Comparison of ENCODE assay signal across 13 mouse cellular contexts in the genomic region with DNA sequence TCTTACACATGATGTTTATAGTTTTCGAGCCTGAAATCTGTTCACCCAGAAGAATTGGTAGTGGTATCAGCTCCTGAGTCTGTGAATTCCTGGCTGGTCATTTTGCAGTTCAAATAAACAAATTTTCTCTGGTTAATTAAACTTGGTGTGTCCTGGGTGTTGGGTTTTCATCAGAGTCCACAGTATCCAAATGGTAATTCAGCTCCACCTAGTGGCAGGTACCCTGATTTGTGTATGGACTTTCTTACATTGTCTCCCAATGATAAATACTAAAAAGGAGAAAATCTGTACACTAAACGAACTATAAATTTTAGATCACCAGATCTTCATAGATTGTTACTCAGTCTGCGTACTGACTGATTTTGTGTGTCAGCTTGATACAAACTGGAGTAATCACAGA. TPM values are rescaled to one million over a fixed set of nuclear protein-coding genes. Genes with fewer than 3 reads are reported as not detected.
DNase-seq lines count a peak whose midpoint lies in the region; TF ChIP-seq lines count a peak whose summit lies in the region.
"Had no signal": no experiment of that assay in that cellular context is flagged by ENCODE, and none has a peak within 500 bp of the region (broad histone marks: within the 10 kb centered on the region; RNA-seq: fewer than 3 reads in every experiment).

No protein-coding gene starts in this region.

- TF ChIP-seq CTCF in MEL (IDR thresholded peaks at IDR 0.05 in 2 of 3, conservative IDR thresholded peaks at IDR 0.05 in 1 of 3; ENCODE audit: control insufficient read depth in 1 of 3, insufficient read depth in 1 of 3, low read depth in 2 of 3, low read length in 3 of 3, poor library complexity in 1 of 3, severe bottlenecking in 1 of 3), result peak in 2 of 3 experiments; percentile 14 to 39; a peak in 2 of 6 replicates

- H3K4me3 ChIP-seq in MEL (ENCODE audit: control insufficient read depth in 1 of 2, insufficient read depth in 1 of 2, low read depth in 2 of 2, low read length in 2 of 2), result no peak overlapping the region
- H3K4me3 ChIP-seq: embryonic facial prominence, embryonic 15.5 days; neural tube, embryonic 13.5 days had no signal

- no peak overlapping the region for H3K27ac ChIP-seq in MEL (ENCODE audit: control insufficient read depth, low read depth, low read length)
- H3K27ac ChIP-seq: embryonic facial prominence, embryonic 15.5 days; neural tube, embryonic 13.5 days had no signal

- intact Hi-C loops in left cerebral cortex, postnatal 25 days (cut with DNase I), result loop anchor here (10.0 kb wide), 1 partner anchor 479 kb away; no protein-coding TSS in a partner anchor

- no peak for TF ChIP-seq POLR2A in MEL (IDR thresholded peaks at IDR 0.05; ENCODE audit: control insufficient read depth in 1 of 2, insufficient read depth in 1 of 2, low read depth in 1 of 2, low read length in 2 of 2, poor library complexity in 1 of 2)

- H3K4me1 ChIP-seq in MEL (ENCODE audit: control insufficient read depth in 1 of 2, insufficient read depth in 2 of 2, low read length in 2 of 2), result no peaks in the 10 kb centered on the region
- H3K4me1 ChIP-seq: embryonic facial prominence, embryonic 15.5 days; neural tube, embryonic 13.5 days had no signal

- TF ChIP-seq EP300 in MEL (IDR thresholded peaks at IDR 0.05; ENCODE audit: low read depth in 1 of 2, low read length in 2 of 2), result no peak

- no peaks in the 10 kb centered on the region for H3K27me3 ChIP-seq in MEL (ENCODE audit: control insufficient read depth in 1 of 2, insufficient read depth in 2 of 2, low read length in 2 of 2)
- H3K27me3 ChIP-seq: embryonic facial prominence, embryonic 15.5 days; neural tube, embryonic 13.5 days had no signal

- peak; percentile 23 for TF ChIP-seq RAD21 in MEL (IDR thresholded peaks at IDR 0.05; ENCODE audit: low read depth, low read length)

- no peaks in the 10 kb centered on the region for H3K79me2 ChIP-seq in MEL (ENCODE audit: control insufficient read depth, insufficient read depth, low read length, poor library complexity)

- H3K36me3 ChIP-seq in MEL (ENCODE audit: control insufficient read depth in 1 of 2, insufficient read depth in 2 of 2, low read length in 2 of 2), result no peaks in the 10 kb centered on the region
- H3K36me3 ChIP-seq: embryonic facial prominence, embryonic 15.5 days; neural tube, embryonic 13.5 days had no signal

- peak; percentile 3 for DNase-seq in cerebellum, adult 9-10 months
- no peak for DNase-seq in cerebellum, postnatal 25 days
- DNase-seq in left cerebral cortex, adult 18-20 months (ENCODE audit: low spot score in 2 of 2), result peak; percentile 2 to 17
- DNase-seq in left cerebral cortex, postnatal 25 days (ENCODE audit: low spot score in 2 of 2), result no peak
- peak; percentile 17 for DNase-seq in MEL (ENCODE audit: low read depth, low spot score)
- peak; percentile 29 for DNase-seq in kidney, postnatal 10 days
- DNase-seq in gastrocnemius, postnatal 10 days, result no peak
- DNase-seq in right cerebral cortex, postnatal 14 days, result no peak

- no peaks in the 10 kb centered on the region for H3K9me3 ChIP-seq in MEL (replicated peaks; ENCODE audit: insufficient read depth, low read length)
- H3K9me3 ChIP-seq: embryonic facial prominence, embryonic 15.5 days; neural tube, embryonic 13.5 days had no signal

- no peak overlapping the region for H3K9ac ChIP-seq in MEL (ENCODE audit: control insufficient read depth, low read depth, low read length, poor library complexity, severe bottlenecking)
- H3K9ac ChIP-seq: embryonic facial prominence, embryonic 15.5 days; neural tube, embryonic 13.5 days had no signal

TF ChIP-seq in MEL, 35 proteins besides CTCF, POLR2A, EP300 and RAD21:
- no peak for TF ChIP-seq JUND (IDR thresholded peaks at IDR 0.05; ENCODE audit: low read depth, low read length)
- no peak for TF ChIP-seq MXI1 (IDR thresholded peaks at IDR 0.05; ENCODE audit: low read depth, low read length)
- TF ChIP-seq MYC (IDR thresholded peaks at IDR 0.05; ENCODE audit: low read depth, low read length), result no peak
- TF ChIP-seq USF1 (IDR thresholded peaks at IDR 0.05; ENCODE audit: low read depth, low read length), result no peak
- peak; percentile 46 for TF ChIP-seq SMC3 (IDR thresholded peaks at IDR 0.05; ENCODE audit: low read depth, low read length)
- no peak for TF ChIP-seq POLR2AphosphoS5 (IDR thresholded peaks at IDR 0.05; ENCODE audit: borderline replicate concordance, low read depth, low read length)

RNA-seq across cellular contexts. Expression of a gene that starts 3.4 kb away (rescaled TPM):
- not detected for total RNA-seq in left cerebral cortex, adult 18-20 months (2021)
- not detected for total RNA-seq in left cerebral cortex, postnatal 25 days (2021)
- not detected in 2 replicates for total RNA-seq in MEL (2012; rRNA removed)
- not detected for polyA plus RNA-seq in MEL (2012; ENCODE audit: insufficient read depth in 1 of 2, insufficient read length in 2 of 2, low read depth in 1 of 2, low replicate concordance in 2 of 2, missing spikeins in 1 of 2)
- not detected for total RNA-seq in gastrocnemius, postnatal 10 days (2021)
- total RNA-seq: heart, adult 8-10 months; layer of hippocampus, adult 18-20 months had no signal
- polyA plus RNA-seq: embryonic facial prominence, embryonic 15.5 days; lung, embryonic 16.5 days; neural tube, embryonic 13.5 days had no signal

Comparison
In these comparisons a context has a peak if more than half of its experiments do, and no peak if none do; other contexts are left out.
1. DNase-seq: peak in cerebellum, adult 9-10 months (single experiment), left cerebral cortex, adult 18-20 months (2 of 2), MEL (single experiment) and kidney, postnatal 10 days (single experiment); none in cerebellum, postnatal 25 days (0 of 2), left cerebral cortex, postnatal 25 days (0 of 2), gastrocnemius, postnatal 10 days (single experiment) and right cerebral cortex, postnatal 14 days (single experiment).